Mouse (Mus musculus) MEL (cell line): ENCODE results near the gene Agbl2. TPM values are rescaled to one million over a fixed set of nuclear protein-coding genes. Genes with fewer than 3 reads are reported as not detected.

Experiments used
- DNase-seq: peaks from one replicate; pipeline ENCODE4 v3.0.0; 2011; ENCODE audit warnings: low read depth, low spot score
- H3K27ac ChIP-seq: 2 replicates; pipeline ENCODE4 v1.5.1; 2012; ENCODE audit warnings: low read depth, mild to moderate bottlenecking, control low read depth, low read length, moderate library complexity; ENCODE audit not compliant: control insufficient read depth
- H3K27me3 ChIP-seq, 2 experiments: fragments of 150-350 bp in 1 of 2; sonication (generic) in 1 of 2; 2 replicates each; pipeline ENCODE4 v1.6.1; 2012; ENCODE audit warnings: low read length in 2 of 2, mild to moderate bottlenecking in 2 of 2, improper control_type of control experiment in 1 of 2, moderate library complexity in 1 of 2; ENCODE audit not compliant: insufficient read depth in 2 of 2, control insufficient read depth in 1 of 2
- H3K36me3 ChIP-seq, 2 experiments: 2 replicates each; pipeline ENCODE4 v1.6.1; 2012 to 2014; ENCODE audit warnings: low read length in 2 of 2, improper control_type of control experiment in 1 of 2, inconsistent platforms in 1 of 2, mild to moderate bottlenecking in 1 of 2; ENCODE audit not compliant: insufficient read depth in 2 of 2, control insufficient read depth in 1 of 2
- H3K4me1 ChIP-seq, 2 experiments: fragments of 150-350 bp in 1 of 2; sonication (generic) in 1 of 2; 2 replicates each; pipeline ENCODE4 v1.6.1; 2012; ENCODE audit warnings: low read length in 2 of 2, improper control_type of control experiment in 1 of 2, mild to moderate bottlenecking in 1 of 2; ENCODE audit not compliant: insufficient read depth in 2 of 2, control insufficient read depth in 1 of 2
- H3K4me3 ChIP-seq, 2 experiments: fragments of 150-350 bp in 1 of 2; sonication (generic) in 1 of 2; 2 replicates each; pipeline ENCODE4 v1.5.1; 2012; ENCODE audit warnings: low read depth in 2 of 2, low read length in 2 of 2, mild to moderate bottlenecking in 2 of 2, moderate library complexity in 2 of 2, control low read depth in 1 of 2, improper control_type of control experiment in 1 of 2; ENCODE audit not compliant: control insufficient read depth in 1 of 2, insufficient read depth in 1 of 2
- H3K79me2 ChIP-seq: 2 replicates; pipeline ENCODE4 v1.6.1; 2012; ENCODE audit warnings: mild to moderate bottlenecking, low read length, moderate library complexity; ENCODE audit not compliant: control insufficient read depth, poor library complexity, insufficient read depth
- H3K9ac ChIP-seq: 2 replicates; pipeline ENCODE4 v1.6.1; 2012; ENCODE audit warnings: low read depth, mild to moderate bottlenecking, control low read depth, low read length, moderate library complexity; ENCODE audit not compliant: control insufficient read depth, poor library complexity, severe bottlenecking
- H3K9me3 ChIP-seq: fragments of 150-350 bp; sonication (generic); replicated peaks from 2 replicates; pipeline ENCODE4 v1.6.1; 2012; ENCODE audit warnings: mild to moderate bottlenecking, low read length, improper control_type of control experiment, moderate library complexity; ENCODE audit not compliant: insufficient read depth
- BHLHE40 ChIP-seq: IDR thresholded peaks from 2 replicates; pipeline ENCODE4 v1.6.1; 2012; ENCODE audit warnings: low read depth, mild to moderate bottlenecking, inconsistent platforms, low read length, improper control_type of control experiment, borderline replicate concordance
- CHD1 ChIP-seq: IDR thresholded peaks from 2 replicates; pipeline ENCODE4 v1.6.1; 2012; ENCODE audit warnings: low read depth, mild to moderate bottlenecking, inconsistent platforms, low read length, improper control_type of control experiment
- CHD2 ChIP-seq: IDR thresholded peaks from 2 replicates; pipeline ENCODE4 v1.6.1; 2011; ENCODE audit warnings: low read length, improper control_type of control experiment
- CTCF ChIP-seq, 3 experiments: IDR thresholded peaks in 2 of 3; conservative IDR thresholded peaks in 1 of 3; 2 replicates each; pipeline ENCODE4 v1.5.1; 2011 to 2012; ENCODE audit warnings: low read length in 3 of 3, low read depth in 2 of 3, mild to moderate bottlenecking in 2 of 3, improper control_type of control experiment in 1 of 3, inconsistent platforms in 1 of 3, mixed read lengths in 1 of 3, moderate library complexity in 1 of 3; ENCODE audit not compliant: control insufficient read depth in 1 of 3, insufficient read depth in 1 of 3, poor library complexity in 1 of 3, severe bottlenecking in 1 of 3
- E2F4 ChIP-seq: IDR thresholded peaks from 2 replicates; pipeline ENCODE4 v1.6.1; 2011; ENCODE audit warnings: low read depth, low read length, improper control_type of control experiment, borderline replicate concordance
- EP300 ChIP-seq, 2 experiments: IDR thresholded peaks; 2 replicates each; pipeline ENCODE4 v1.6.1; 2011; ENCODE audit warnings: improper control_type of control experiment in 2 of 2, low read length in 2 of 2, low read depth in 1 of 2, mild to moderate bottlenecking in 1 of 2
- HCFC1 ChIP-seq: IDR thresholded peaks from 2 replicates; pipeline ENCODE4 v1.6.1; 2012; ENCODE audit warnings: low read depth, mild to moderate bottlenecking, inconsistent platforms, low read length, improper control_type of control experiment, moderate library complexity
- KAT2A ChIP-seq: conservative IDR thresholded peaks from 2 replicates; pipeline ENCODE4 v1.6.1; 2012; ENCODE audit warnings: low read depth, low read length, improper control_type of control experiment, inconsistent platforms
- MAFK ChIP-seq: IDR thresholded peaks from 2 replicates; pipeline ENCODE4 v1.6.1; 2011; ENCODE audit warnings: low read depth, mild to moderate bottlenecking, low read length, improper control_type of control experiment, borderline replicate concordance
- MAZ ChIP-seq: IDR thresholded peaks from 2 replicates; pipeline ENCODE4 v1.6.1; 2012; ENCODE audit warnings: low read depth, mild to moderate bottlenecking, inconsistent platforms, low read length, improper control_type of control experiment
- MXI1 ChIP-seq: IDR thresholded peaks from 2 replicates; pipeline ENCODE4 v1.6.1; 2011; ENCODE audit warnings: mild to moderate bottlenecking, low read depth, low read length, improper control_type of control experiment
- MYC ChIP-seq: IDR thresholded peaks from 2 replicates; pipeline ENCODE4 v1.6.1; 2011; ENCODE audit warnings: low read depth, mild to moderate bottlenecking, low read length, improper control_type of control experiment, moderate library complexity
- NELFE ChIP-seq: IDR thresholded peaks from 2 replicates; pipeline ENCODE4 v1.6.1; 2011; ENCODE audit warnings: low read depth, low read length, improper control_type of control experiment
- NRF1 ChIP-seq: IDR thresholded peaks from 2 replicates; pipeline ENCODE4 v1.6.1; 2014; ENCODE audit warnings: low read depth, mild to moderate bottlenecking, inconsistent platforms, low read length, improper control_type of control experiment, moderate library complexity; ENCODE audit not compliant: poor library complexity, insufficient read depth, severe bottlenecking
- POLR2AphosphoS2 ChIP-seq: IDR thresholded peaks from 2 replicates; pipeline ENCODE4 v1.6.1; 2011; ENCODE audit warnings: low read length, improper control_type of control experiment
- RAD21 ChIP-seq: IDR thresholded peaks from 2 replicates; pipeline ENCODE4 v1.6.1; 2011; ENCODE audit warnings: mild to moderate bottlenecking, low read depth, low read length, improper control_type of control experiment
- RCOR1 ChIP-seq: IDR thresholded peaks from 2 replicates; pipeline ENCODE4 v1.6.1; 2012; ENCODE audit warnings: low read depth, mild to moderate bottlenecking, inconsistent platforms, low read length, improper control_type of control experiment
- SIN3A ChIP-seq: IDR thresholded peaks from 2 replicates; pipeline ENCODE4 v1.6.1; 2012; ENCODE audit warnings: low read length, improper control_type of control experiment, inconsistent platforms
- TAL1 ChIP-seq: IDR thresholded peaks from 2 replicates; pipeline ENCODE4 v1.6.1; 2012; ENCODE audit warnings: mild to moderate bottlenecking, inconsistent platforms, low read length, moderate library complexity, mixed read lengths
- TBP ChIP-seq: IDR thresholded peaks from 2 replicates; pipeline ENCODE4 v1.8.0; 2011; ENCODE audit warnings: low read depth, low read length, improper control_type of control experiment
- UBTF ChIP-seq: IDR thresholded peaks from 2 replicates; pipeline ENCODE4 v1.6.1; 2012; ENCODE audit warnings: low read depth, mild to moderate bottlenecking, inconsistent platforms, low read length, improper control_type of control experiment, moderate library complexity, borderline replicate concordance; ENCODE audit not compliant: insufficient read depth
- USF1 ChIP-seq: IDR thresholded peaks from 2 replicates; pipeline ENCODE4 v1.6.1; 2014; ENCODE audit warnings: low read depth, mild to moderate bottlenecking, inconsistent platforms, low read length, improper control_type of control experiment, moderate library complexity
- ZC3H11A ChIP-seq: IDR thresholded peaks from 2 replicates; pipeline ENCODE4 v1.6.1; 2012; ENCODE audit warnings: low read depth, mild to moderate bottlenecking, inconsistent platforms, low read length, improper control_type of control experiment
- ZMIZ1 ChIP-seq: IDR thresholded peaks from 2 replicates; pipeline ENCODE4 v1.6.1; 2012; ENCODE audit warnings: low read depth, mild to moderate bottlenecking, inconsistent platforms, low read length, improper control_type of control experiment, moderate library complexity
- polyA plus RNA-seq, 2 experiments: library from polyadenylated mRNA; stranded (reverse) in 1 of 2; unstranded in 1 of 2; fragments of >175 nt in 1 of 2; fragments of >200 nt in 1 of 2; gene quantifications; 2 replicates each; pipeline versions ENCODE4 v1.2.1 to v1.2.4; 2012; ENCODE audit warnings: low replicate concordance in 2 of 2, low read depth in 1 of 2; ENCODE audit not compliant: insufficient read length in 2 of 2, insufficient read depth in 1 of 2, missing spikeins in 1 of 2
- total RNA-seq: library from RNA; depleted of rRNA; stranded (reverse); fragments of 300-350 nt; gene quantifications from 2 replicates; pipeline ENCODE4 v1.2.3, GENCODE M21; 2012

Gene Agbl2
- total and polyA plus RNA-seq, 3 experiments: not detected

DNA sequence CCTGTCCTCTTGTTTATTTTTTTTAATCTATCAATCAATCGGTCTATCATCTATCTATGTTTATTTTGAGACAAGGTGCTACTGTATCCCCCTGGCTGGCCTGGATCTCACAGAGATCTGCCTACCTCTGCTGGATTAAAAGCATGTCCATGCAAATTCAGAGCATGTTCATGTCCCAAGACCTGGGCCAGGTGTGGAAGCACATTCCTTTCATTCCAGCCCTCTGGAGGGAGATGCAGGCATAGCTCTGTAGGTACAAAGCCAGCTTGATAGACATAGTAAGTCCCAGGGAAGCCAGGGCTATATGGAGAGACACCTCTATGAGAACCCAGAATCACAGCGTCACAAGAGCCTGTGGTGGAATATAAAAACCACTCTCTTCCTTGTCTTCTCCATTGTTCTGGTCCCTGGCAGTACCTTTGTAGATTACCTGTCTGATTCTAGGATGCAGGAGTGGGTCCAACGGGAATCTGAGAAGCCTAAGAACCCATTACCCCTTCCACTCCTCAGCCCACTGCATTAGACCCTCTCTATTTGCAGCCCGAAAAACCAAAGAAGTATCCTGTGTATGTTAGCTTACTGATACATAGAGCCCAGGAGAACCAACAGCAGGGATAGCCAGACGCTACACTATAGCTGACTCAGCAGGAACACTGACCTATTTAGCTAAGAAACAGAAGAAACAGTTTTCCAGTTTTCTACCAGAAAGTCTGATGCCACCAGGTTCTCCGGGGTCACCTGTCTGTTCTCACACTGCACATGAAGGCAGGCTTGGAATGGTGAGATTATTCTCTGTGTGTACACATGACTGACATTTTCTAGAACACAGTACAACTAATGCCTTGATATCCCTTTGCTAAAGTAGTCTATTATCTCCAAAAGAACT is 26.0 kb downstream of the Agbl2 start:
- no peak for DNase-seq
- H3K27me3 ChIP-seq: no peaks in the 10 kb centered on the region
- TF ChIP-seq MAFK (0 out of 2 replicates have a peak, but pooled peaks have one; percentile 29), CHD2 (no peak), ZC3H11A (no peak), MAZ (no peak), CHD1 (no peak)
- no peaks in the 10 kb centered on the region for H3K9me3 ChIP-seq
- H3K9ac ChIP-seq: no peak overlapping the region
- H3K27ac ChIP-seq: no peak overlapping the region
- H3K4me3 ChIP-seq: no peak overlapping the region
- no peaks in the 10 kb centered on the region for H3K79me2 ChIP-seq
- H3K36me3 ChIP-seq: no peaks in the 10 kb centered on the region
- H3K4me1 ChIP-seq: no peaks in the 10 kb centered on the region

GRCm38 (mm10) chr2:90810751-90811150 is 28.2 kb downstream of the Agbl2 start:
- Histone ChIP-seq H3K36me3 (no peaks in the 10 kb centered on the region), H3K4me1 (no peaks in the 10 kb centered on the region)
- TF ChIP-seq KAT2A: no peak
- no peak for TF ChIP-seq MAFK
- no peak for TF ChIP-seq ZC3H11A
- no peak for TF ChIP-seq RAD21
- TF ChIP-seq TBP: no peak
- no peak for TF ChIP-seq NELFE
- TF ChIP-seq SIN3A: no peak
- no peak for TF ChIP-seq NRF1
- no peak for TF ChIP-seq RCOR1
- TF ChIP-seq E2F4: no peak
- TF ChIP-seq, all 39 proteins: peak for 0
- DNase-seq: no peak
- H3K27ac ChIP-seq: no peak overlapping the region
- H3K79me2 ChIP-seq: no peaks in the 10 kb centered on the region
- H3K9me3 ChIP-seq: no peaks in the 10 kb centered on the region
- H3K9ac ChIP-seq: no peak overlapping the region
- no peaks in the 10 kb centered on the region for H3K27me3 ChIP-seq
- no peak overlapping the region for H3K4me3 ChIP-seq

GRCm38 (mm10) chr2:90815266-90815665 is 32.7 kb downstream of the Agbl2 start:
- DNase-seq: no peak
- Histone ChIP-seq H3K27ac (no peak overlapping the region), H3K79me2 (no peaks in the 10 kb centered on the region), H3K27me3 (no peaks in the 10 kb centered on the region), H3K4me1 (no peaks in the 10 kb centered on the region), H3K4me3 (no peak overlapping the region), H3K9ac (no peak overlapping the region), H3K36me3 (no peaks in the 10 kb centered on the region), H3K9me3 (no peaks in the 10 kb centered on the region)
- TF ChIP-seq E2F4: no peak
- no peak for TF ChIP-seq TAL1
- TF ChIP-seq MYC: no peak
- TF ChIP-seq POLR2AphosphoS2: no peak
- TF ChIP-seq MXI1: no peak
- TF ChIP-seq KAT2A: no peak
- TF ChIP-seq UBTF: no peak
- no peak for TF ChIP-seq ZC3H11A
- no peak for TF ChIP-seq CTCF (IDR thresholded peaks at IDR 0.05 in 2 of 3, conservative IDR thresholded peaks at IDR 0.05 in 1 of 3; ENCODE audit: control insufficient read depth in 1 of 3, insufficient read depth in 1 of 3, low read depth in 2 of 3, low read length in 3 of 3, poor library complexity in 1 of 3, severe bottlenecking in 1 of 3)
- TF ChIP-seq MAZ: no peak
- TF ChIP-seq HCFC1: no peak
- no peak for TF ChIP-seq BHLHE40
- TF ChIP-seq USF1: no peak
- TF ChIP-seq TBP: no peak
- no peak for TF ChIP-seq EP300 (IDR thresholded peaks at IDR 0.05; ENCODE audit: low read depth in 1 of 2, low read length in 2 of 2)
- no peak for TF ChIP-seq RAD21
- no peak for TF ChIP-seq ZMIZ1
